Mouse (Mus musculus) liver, embryonic 16.5 days (tissue): ENCODE data around the gene Iqce. TPM values are rescaled to one million over a fixed set of nuclear protein-coding genes. Genes with fewer than 3 reads are reported as not detected.

Source experiments
- ATAC-seq: fragments of 200-750 bp; cut with Nextera tagmentation; 2 replicates; pipeline ENCODE4 v1.8.0; 2017; ENCODE audit warnings: low read depth, mild to moderate bottlenecking, moderate number of reproducible peaks, moderate library complexity
- H3K27ac ChIP-seq: fragments of 300-500 bp; sonication (generic); 2 replicates; pipeline ENCODE4 v1.5.1; 2014; ENCODE audit warnings: mild to moderate bottlenecking, low read length
- H3K27me3 ChIP-seq: fragments of 300-500 bp; sonication (generic); 2 replicates; pipeline ENCODE4 v1.6.1; 2014; ENCODE audit warnings: low read depth, low read length, mixed read lengths; ENCODE audit not compliant: control insufficient read depth, insufficient read depth
- H3K36me3 ChIP-seq: fragments of 300-500 bp; sonication (generic); 2 replicates; pipeline ENCODE4 v1.6.1; 2014; ENCODE audit warnings: mild to moderate bottlenecking; ENCODE audit not compliant: control insufficient read depth, insufficient read depth
- H3K4me1 ChIP-seq: fragments of 300-500 bp; sonication (generic); 2 replicates; pipeline ENCODE4 v1.6.1; 2014; ENCODE audit warnings: low read depth, low read length, mixed read lengths; ENCODE audit not compliant: control insufficient read depth
- H3K4me2 ChIP-seq: fragments of 300-500 bp; sonication (generic); 2 replicates; pipeline ENCODE4 v1.6.1; 2014; ENCODE audit warnings: low read depth, low read length, mixed read lengths
- H3K4me3 ChIP-seq: fragments of 300-500 bp; sonication (generic); 2 replicates; pipeline ENCODE4 v1.5.1; 2014; ENCODE audit warnings: low read depth, mild to moderate bottlenecking, low read length
- H3K9ac ChIP-seq: fragments of 300-500 bp; sonication (generic); 2 replicates; pipeline ENCODE4 v1.6.1; 2014; ENCODE audit warnings: low read depth, low read length
- H3K9me3 ChIP-seq: fragments of 300-500 bp; sonication (generic); replicated peaks from 2 replicates; pipeline ENCODE4 v1.6.1; 2016; ENCODE audit warnings: low read length; ENCODE audit not compliant: control insufficient read depth
- WGBS: fragments of 180-500 bp; shearing (Covaris S2); extraction: QIAGEN DNeasy Blood & Tissue Kit; methylation state at CpG from one replicate; pipeline ENCODE4 v1.1.7; 2014; ENCODE audit not compliant: insufficient replicate concordance; 5-methylcytosine and 5-hydroxymethylcytosine counted together
- polyA plus RNA-seq: library from polyadenylated mRNA; unstranded; fragments of >200 nt; fragmentation: Nextera tagmentation; extraction: Ambion mirVana; gene quantifications from 2 replicates; pipeline ENCODE4 v1.2.1, GENCODE M21; 2015

Iqce gene
- polyA plus RNA-seq, 1 experiment from 2014 or later: 5.2 TPM

DNA sequence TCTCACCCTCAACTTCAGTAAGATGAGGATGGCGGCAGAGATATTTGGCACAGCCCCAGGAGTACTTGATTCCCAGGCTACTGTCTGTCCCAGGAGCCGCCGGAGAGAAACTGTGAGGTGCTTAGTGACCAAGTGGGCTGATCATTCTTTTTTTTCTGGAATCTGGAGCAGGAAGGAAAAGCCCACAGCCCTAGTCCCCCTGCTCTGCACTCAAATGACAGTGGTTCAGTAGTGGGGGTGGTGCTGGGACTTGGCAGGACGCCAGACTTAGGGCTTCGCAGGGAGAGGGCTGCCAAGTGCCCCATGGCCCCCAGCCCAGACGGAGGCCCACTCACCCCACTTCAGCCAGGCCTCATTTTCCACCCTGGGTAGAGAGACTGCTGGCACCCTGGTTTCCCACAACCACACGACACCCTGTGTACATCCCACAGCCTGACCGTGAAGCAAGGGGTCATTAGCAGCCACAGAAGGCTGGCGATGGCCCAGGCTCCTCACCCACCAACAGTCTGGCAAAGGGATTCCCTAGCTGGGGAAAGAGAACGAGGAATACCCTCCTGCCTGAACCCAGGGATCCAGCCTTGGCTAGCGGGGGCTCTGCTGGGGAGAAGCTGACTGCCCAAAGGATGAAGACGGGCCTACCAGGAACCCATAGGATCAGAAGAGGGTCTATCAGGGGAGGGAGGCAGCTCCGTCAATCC is 54.2 kb downstream of the Iqce start:
- peaks cover 68% of the 10 kb centered on the region for H3K4me1 ChIP-seq
- H3K9me3 ChIP-seq: no peaks in the 10 kb centered on the region

DNA sequence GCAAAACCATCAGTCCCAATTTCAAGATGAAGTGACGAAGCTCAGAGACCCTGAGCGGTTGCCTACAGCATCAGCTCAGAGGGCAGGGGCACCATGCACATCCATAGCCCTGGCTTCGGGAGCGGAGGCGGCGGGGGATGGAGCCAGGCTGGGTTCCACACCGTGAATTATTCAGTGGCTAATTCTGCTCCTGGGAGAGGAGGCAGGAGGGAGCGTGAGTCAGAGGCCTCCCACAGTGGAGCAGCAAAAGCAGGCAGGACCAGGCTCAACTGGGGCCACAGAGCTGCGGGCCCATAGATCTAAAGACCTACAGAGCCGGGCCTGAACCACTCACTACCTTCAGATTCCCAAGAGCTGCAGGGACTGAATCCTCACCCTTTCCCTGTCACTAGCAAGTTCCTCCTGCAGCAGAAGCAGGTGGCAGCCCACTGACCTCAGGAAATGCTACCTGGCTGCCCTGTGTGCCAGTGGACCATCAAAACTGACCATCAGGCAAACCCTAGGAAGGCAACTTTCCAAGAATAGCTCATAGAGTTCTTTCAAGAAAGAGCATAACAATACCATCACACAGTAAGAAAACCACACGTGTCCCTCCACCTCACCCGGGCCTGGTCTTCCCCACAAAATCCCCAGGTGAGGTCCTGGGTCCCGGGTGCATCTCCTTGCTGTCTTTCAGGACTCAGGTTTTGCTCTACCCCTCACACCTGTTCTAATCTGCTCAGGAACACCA is 55.0 kb downstream of the Iqce start:
- ATAC-seq: no peak
- peak overlapping the region; percentile 91; the same call in 1 of the 2 replicates for H3K9ac ChIP-seq
- 73% methylated on average over 13 of the region's 13 CpGs for WGBS
- no peaks in the 10 kb centered on the region for H3K36me3 ChIP-seq
- no peak overlapping the region; the same call in 1 of the 2 replicates for H3K27ac ChIP-seq
- peak overlapping the region; percentile 89 for H3K4me3 ChIP-seq
- no peaks in the 10 kb centered on the region for H3K9me3 ChIP-seq
- no peaks in the 10 kb centered on the region for H3K27me3 ChIP-seq
- H3K4me2 ChIP-seq: peak overlapping the region; percentile 98
- H3K4me1 ChIP-seq: peaks cover 73% of the 10 kb centered on the region

More for the DNA sequence above, 54.2 kb downstream of the Iqce start:
- H3K4me3 ChIP-seq: peak overlapping the region; percentile 89
- peak overlapping the region; percentile 69 for H3K27ac ChIP-seq
- peak overlapping the region; percentile 98 for H3K4me2 ChIP-seq
- H3K27me3 ChIP-seq: no peaks in the 10 kb centered on the region
- 13% methylated on average over 13 of the region's 13 CpGs for WGBS
- ATAC-seq: no peak
- peak overlapping the region; percentile 91 for H3K9ac ChIP-seq
- no peaks in the 10 kb centered on the region for H3K36me3 ChIP-seq

DNA sequence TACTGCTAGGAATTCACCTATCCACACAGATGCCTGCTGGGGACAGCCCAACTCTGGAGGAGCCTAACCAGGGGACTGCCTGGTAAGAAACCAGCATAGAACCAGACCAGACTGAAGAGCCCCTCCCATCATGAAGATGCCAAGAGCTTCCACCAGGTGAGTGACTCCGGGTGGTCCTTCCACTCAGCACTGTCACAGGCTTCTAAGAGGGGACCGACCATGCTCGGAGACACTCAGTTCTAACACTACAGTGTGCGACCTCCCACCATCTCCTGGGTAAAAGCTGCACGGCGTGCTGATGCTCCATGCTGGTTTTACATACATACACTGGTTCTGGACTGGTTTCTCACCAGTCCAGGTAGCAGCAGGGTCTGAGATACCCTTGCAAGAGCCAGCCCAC is 56.0 kb downstream of the Iqce start:
- WGBS: 88% methylated on average over 6 of the region's 6 CpGs
- no peaks in the 10 kb centered on the region for H3K9me3 ChIP-seq
- no peak overlapping the region for H3K27ac ChIP-seq
- no peaks in the 10 kb centered on the region for H3K36me3 ChIP-seq
- H3K4me2 ChIP-seq: no peak overlapping the region
- H3K9ac ChIP-seq: 0 out of 2 replicates have a peak overlapping the region, but pooled peaks have one; percentile 17
- H3K4me3 ChIP-seq: no peak overlapping the region
- peaks cover 73% of the 10 kb centered on the region for H3K4me1 ChIP-seq
- no peak for ATAC-seq
- H3K27me3 ChIP-seq: no peaks in the 10 kb centered on the region

DNA sequence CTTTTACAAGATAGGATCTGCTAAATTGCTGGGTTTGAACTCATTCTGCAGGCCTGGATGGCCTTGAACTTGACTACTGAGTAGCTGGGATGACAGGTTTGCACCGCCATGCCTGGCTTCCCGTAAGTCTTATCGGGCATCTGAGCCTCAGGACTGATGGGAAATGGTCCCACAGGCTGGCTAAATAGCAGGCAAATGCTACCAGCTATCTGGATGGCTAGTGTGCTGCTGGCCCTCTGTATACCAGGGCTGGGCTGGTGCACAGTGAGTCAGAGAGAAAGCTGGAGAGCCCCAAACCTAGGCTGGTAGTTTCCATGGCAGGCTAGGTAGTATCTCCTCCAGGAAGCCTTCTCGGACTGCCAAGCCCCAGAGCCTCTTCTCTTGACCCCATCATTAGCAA is 56.7 kb downstream of the Iqce start:
- peak overlapping the region; percentile 56 for H3K4me2 ChIP-seq
- H3K4me1 ChIP-seq: peaks cover 73% of the 10 kb centered on the region
- no peaks in the 10 kb centered on the region for H3K9me3 ChIP-seq
- peak overlapping the region; percentile 62; the same call in 1 of the 2 replicates for H3K27ac ChIP-seq
- WGBS: 48% methylated on average over 4 of the region's 4 CpGs
- H3K27me3 ChIP-seq: no peaks in the 10 kb centered on the region
- H3K36me3 ChIP-seq: no peaks in the 10 kb centered on the region
- no peak for ATAC-seq
- H3K9ac ChIP-seq: peak overlapping the region; percentile 1; the same call in 1 of the 2 replicates
- H3K4me3 ChIP-seq: no peak overlapping the region

DNA sequence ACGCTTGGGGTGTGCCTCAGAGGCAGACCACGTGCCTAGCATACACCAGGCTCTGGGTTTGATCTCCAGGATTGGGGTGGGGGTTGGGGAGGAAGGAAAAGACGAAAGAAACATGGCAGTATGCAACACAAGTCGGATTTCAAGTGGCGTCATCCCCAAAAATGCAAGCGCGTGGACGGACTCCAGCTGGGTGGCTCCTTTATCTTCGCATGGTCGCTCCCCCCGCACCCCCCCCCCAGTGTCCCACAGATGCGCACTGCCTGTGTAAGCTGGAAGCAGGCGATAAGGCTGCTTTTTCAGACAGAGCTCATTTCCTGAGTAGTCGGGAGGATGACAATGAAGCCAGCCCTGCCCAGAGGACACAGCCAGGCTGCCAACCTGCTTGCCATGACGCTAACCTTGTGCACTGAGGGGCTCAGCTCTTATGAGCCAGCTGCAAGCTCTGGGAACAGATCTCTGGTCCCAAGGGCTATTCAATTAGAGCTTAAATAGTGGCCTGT is 57.4 kb downstream of the Iqce start:
- Histone ChIP-seq H3K27ac (peak overlapping the region; percentile 62), H3K36me3 (no peaks in the 10 kb centered on the region), H3K4me2 (peak overlapping the region; percentile 56), H3K9ac (peak overlapping the region; percentile 1; the same call in 1 of the 2 replicates), H3K27me3 (no peaks in the 10 kb centered on the region), H3K9me3 (no peaks in the 10 kb centered on the region), H3K4me1 (peaks cover 66% of the 10 kb centered on the region), H3K4me3 (peak overlapping the region; percentile 30; the same call in 1 of the 2 replicates)
- 23% methylated on average over 15 of the region's 15 CpGs for WGBS
- ATAC-seq: peak; percentile 57

DNA sequence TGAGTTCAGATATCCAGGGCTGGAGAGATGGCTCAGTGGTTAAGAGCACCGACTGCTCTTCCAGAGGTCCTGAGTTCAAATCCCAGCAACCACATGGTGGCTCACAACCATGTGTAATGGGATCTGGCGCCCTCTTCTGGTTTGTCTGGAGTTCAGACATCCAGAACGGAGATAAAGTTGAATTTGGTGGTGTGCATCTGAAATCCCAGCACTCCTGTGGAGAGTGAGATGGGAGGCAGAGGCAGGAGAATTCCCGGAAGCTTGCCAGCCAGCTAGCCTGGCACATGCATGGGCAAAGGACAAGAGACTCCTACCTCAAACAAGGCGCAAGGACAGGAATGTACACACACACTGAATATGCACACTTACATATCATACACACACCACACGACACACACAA is 57.9 kb downstream of the Iqce start:
- ATAC-seq: no peak
- Histone ChIP-seq H3K27me3 (no peaks in the 10 kb centered on the region), H3K27ac (peak overlapping the region; percentile 55; the same call in 1 of the 2 replicates), H3K4me1 (peaks cover 62% of the 10 kb centered on the region), H3K9me3 (no peaks in the 10 kb centered on the region), H3K4me2 (peak overlapping the region; percentile 56), H3K36me3 (no peaks in the 10 kb centered on the region), H3K4me3 (no peak overlapping the region), H3K9ac (0 out of 2 replicates have a peak overlapping the region, but pooled peaks have one; percentile 0)
- WGBS: 64% methylated on average over 6 of the region's 6 CpGs

DNA sequence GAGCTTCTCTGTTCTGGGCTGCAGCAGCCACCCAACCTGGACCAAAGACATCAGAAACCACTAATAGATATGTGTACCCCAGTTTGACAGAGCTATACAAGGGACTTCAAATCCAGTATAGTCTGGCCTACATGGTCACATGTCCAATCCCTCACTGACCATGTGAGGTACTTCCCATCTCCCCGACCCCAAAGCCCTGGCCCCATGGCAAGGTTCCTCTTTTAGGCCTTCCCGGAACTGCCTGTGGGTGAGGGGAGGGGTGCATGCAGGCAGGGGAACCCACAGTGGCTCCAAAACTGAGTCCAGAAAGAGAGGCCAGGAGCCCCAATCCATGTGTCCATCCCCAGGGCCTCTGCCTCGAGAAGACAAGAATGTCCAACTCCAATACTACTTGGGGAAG is 60.1 kb downstream of the Iqce start:
- no peak overlapping the region for H3K4me3 ChIP-seq
- WGBS: 22% methylated on average over 3 of the region's 3 CpGs
- no peaks in the 10 kb centered on the region for H3K36me3 ChIP-seq
- no peaks in the 10 kb centered on the region for H3K27me3 ChIP-seq
- H3K27ac ChIP-seq: no peak overlapping the region
- H3K9me3 ChIP-seq: no peaks in the 10 kb centered on the region
- no peak overlapping the region for H3K9ac ChIP-seq
- no peak for ATAC-seq
- no peak overlapping the region for H3K4me2 ChIP-seq
- peaks cover 45% of the 10 kb centered on the region for H3K4me1 ChIP-seq

DNA sequence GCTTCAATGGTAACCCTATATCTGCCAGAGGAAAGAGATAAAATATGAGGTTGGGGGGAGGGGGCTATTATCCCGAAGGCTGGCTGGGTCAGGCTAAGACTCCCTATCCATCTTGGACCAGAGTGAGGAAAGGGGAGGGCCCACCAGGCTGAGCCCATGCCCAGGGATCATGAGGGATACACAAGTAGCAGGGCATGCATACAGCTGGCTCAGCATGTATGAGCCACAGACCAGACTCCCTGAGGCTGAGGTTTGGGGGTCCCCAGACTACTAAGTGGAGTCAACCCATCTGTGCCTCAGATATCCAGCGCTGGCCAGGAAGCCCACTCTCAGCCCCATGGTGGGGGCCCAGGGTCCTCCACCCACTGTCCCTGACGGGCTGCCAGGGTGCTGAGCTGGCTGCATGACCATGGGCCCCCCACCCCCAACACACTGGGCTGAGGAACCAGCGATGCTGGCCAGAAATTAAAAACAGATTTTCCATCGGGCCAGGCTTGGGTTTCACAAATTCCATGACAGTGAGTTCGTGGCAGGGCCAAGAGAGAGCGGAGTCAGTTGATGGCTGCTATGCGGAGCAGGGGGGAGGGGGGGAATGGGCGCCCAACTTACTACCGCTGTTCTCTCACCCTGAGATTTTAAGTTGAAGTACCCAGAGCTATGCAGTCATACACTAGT is 60.8 kb downstream of the Iqce start:
- Histone ChIP-seq H3K9me3 (no peaks in the 10 kb centered on the region), H3K27me3 (no peaks in the 10 kb centered on the region), H3K36me3 (no peaks in the 10 kb centered on the region), H3K27ac (no peak overlapping the region), H3K4me2 (no peak overlapping the region), H3K4me1 (peaks cover 38% of the 10 kb centered on the region), H3K9ac (no peak overlapping the region), H3K4me3 (no peak overlapping the region)
- ATAC-seq: no peak
- WGBS: 68% methylated on average over 10 of the region's 10 CpGs
